Mouse (Mus musculus): Measurements from ENCODE around the gene A830005F24Rik.

GRCm38 (mm10) chr13:48555976-48556375 lies 42.6 kb downstream of the A830005F24Rik start:
- TF ChIP-seq POLR2A (IDR thresholded peaks at IDR 0.05; ENCODE audit: borderline replicate concordance, extremely low read depth, insufficient read depth, insufficient read length, poor library complexity, severe bottlenecking) = no peak
- no peak for TF ChIP-seq CTCF (IDR thresholded peaks at IDR 0.05; ENCODE audit: borderline replicate concordance, extremely low read depth, insufficient read depth, insufficient read length)

Data from brain, embryonic 14.5 days (tissue).